Mouse (Mus musculus) right cerebral cortex, postnatal 10 days (tissue): ENCODE data around the gene Ptges3.

Source experiments
- DNase-seq, 2 experiments: peaks; one replicate each; pipeline ENCODE4 v3.0.0; 2021; ENCODE audit warnings: low spot score in 2 of 2

The Ptges3 gene

DNA sequence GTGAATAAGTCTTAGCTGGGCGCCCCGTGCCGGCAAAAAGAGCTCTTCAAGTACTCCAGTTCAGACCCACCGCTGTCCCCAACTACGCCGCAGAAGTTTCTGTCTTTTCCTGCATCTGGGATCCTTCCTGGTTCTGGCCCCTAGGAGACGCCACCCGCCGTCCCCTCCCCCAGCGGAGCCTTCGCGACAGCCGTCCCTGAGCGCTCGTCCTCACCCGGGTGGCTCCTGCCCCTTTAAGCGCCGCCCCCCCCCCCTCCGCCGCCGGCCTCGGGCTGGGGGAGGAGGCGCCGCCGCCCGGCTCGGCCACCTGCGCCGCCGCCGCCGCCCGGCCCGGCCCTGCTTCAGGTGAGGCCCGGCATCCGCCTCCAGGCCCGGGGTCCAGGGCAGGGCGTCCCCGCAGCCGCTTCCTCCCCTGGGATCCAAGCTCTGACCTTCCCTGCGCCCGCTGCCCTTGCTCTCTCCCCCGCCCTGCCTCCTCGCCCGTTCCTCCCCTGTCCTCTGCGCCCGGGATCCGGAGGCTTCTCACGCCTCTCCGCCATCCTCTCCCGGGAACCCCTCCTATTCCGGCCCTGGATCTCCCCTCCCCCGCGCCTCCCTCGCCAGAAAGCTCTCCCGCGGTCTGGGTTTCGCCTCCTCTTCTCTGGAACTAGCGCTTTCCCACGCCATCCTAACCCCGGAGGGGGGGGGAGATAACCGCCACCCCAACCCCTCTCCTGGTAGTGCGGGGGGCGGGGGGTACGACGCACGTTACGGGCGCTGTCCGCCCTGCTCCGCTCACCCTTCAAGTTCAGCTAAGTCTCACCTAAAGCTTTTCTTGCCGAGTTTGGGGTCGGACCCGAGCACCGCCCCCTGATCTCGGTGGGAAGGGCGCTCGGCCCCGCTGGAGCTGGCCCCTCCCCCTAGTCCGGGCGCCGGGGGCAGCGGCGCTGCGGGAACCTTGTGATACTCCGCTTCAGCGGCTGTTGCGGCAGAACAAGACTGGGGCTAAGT, 34.0 kb downstream of the Ptges3 start:
- peak; percentile 84 to 85 for DNase-seq

DNA sequence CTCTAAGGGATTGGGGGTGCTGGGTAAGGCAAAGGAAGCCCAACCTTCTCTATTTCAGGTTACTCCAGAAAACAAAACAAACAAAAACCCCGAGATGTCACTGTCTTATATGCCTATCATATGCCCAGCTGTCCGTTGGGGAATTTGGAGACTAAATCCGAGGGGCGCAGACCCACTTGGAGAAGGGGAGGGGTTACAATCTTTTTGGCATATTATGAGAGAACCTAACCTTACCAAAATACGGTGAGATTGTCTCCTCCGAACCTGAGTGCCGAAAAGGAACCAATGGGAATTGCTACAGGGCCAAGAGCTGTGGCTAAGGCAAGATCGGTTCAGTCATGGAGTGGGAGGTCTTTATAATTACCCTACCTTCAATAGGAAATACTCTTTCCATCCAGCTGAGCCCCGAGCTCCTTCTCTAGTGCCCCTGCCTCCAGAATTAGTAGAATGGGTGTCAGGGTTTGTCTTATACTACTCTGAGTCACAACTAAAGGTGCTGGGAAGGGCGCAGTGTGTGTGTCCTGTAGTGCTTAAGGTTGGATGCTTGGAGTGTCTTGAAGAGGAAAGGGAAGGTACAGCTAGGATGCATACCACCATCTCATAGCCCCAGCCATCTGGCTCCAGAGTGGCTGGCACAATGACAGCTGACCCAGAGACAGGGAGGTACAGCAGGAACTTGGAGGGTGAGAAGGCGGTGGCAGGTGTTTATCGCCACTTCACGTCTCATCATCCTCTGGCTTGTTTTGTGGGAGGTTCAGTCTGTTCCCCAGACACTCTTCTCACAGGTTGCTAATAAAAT, 34.9 kb downstream of the Ptges3 start:
- DNase-seq, result peak; percentile 35 to 47

- DNase-seq, result peak; percentile 77 to 79
Measured at GRCm38 (mm10) chr10:128094340-128094968, 35.7 kb downstream of the Ptges3 start.

GRCm38 (mm10) chr10:128095003-128095636, 36.4 kb downstream of the Ptges3 start:
- no peak for DNase-seq

DNA sequence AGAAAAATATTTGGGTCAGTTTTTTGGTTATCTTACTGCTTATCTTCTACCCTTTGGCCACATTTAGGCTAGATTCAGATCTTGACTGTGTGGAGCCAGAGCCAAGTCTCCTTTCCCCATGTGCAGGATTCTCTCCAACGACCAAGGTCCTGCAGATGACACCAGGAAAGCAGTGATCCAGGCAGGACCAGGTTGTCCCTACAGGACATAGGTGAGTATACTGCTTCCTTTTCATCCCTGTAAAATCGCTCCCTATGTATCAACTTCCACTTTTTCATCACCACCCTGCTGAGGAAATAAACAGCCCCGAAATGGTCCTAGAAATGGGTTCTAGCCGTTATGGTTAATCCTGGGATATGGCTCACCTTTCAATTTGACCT, 37.5 kb downstream of the Ptges3 start:
- no peak for DNase-seq

DNA sequence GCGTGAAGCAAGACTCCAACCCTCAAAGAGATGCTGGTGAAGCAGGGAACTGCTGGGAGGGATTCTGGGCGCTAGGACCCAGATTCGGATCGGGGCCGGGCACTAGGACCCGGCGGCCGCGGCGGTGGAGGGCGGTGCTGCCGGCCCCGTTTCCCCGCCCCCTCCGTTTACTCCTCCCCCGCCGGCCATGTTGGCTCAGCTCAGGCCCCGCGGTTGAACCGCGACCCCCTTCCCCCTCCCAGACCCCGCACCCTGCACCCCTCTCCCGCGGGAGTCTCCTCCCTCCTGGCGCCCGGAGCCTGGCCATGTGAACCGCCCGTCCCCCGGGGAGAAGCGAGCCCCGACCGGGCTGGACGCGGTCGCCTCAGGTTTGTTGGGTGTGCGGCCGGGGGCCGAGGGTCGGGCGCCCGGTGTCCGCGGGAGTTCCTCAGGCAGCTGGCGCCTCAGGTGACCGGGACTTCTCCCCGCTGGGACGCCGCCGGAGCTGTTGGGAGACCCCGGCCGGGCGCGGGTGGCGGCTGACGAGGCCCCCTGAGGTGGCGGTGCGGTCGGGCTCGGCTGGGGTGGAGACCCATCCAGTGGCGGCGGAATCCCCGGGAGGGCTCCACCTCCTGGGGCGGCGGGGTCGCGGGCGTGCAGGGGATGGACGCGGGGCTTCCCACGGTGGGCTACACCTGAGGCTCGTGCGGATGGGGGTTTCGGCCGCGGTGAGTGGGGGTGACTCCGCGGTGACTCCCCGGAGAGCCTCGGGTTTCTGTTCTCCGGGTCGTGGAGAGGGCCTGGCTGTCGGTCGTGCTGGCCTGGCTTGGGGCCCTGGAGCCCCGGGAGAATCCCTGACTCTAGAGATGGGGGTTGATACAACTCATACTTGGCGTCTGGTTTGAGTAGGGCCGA, 38.2 kb downstream of the Ptges3 start:
- DNase-seq, result peak; percentile 91

GRCm38 (mm10) chr10:128097587-128097971, 38.8 kb downstream of the Ptges3 start:
- peak; percentile 75 to 77 for DNase-seq

- DNase-seq, result no peak
Measured at GRCm38 (mm10) chr10:128110103-128110761, 51.5 kb downstream of the Ptges3 start.

- DNase-seq, result no peak
Measured at GRCm38 (mm10) chr10:128111227-128111626, 52.5 kb downstream of the Ptges3 start.

DNA sequence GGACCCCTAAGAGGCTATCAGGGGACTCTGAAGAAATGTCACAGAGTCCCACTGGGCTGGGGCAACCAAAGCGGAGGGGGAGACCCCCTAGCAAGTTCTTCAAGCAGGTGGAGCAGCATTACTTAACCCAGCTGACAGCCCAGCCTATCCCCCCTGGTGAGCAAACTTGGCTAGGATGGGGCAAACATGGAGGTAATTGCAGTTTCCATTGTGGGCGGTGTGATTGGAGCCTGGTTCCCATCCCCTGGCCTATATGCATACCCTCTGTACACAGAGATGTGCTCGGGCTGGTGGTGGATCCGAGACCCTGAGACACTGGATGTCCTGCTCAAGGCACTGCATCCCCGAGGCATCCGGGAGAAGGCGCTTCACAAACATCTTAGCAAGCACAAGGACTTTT, 65.1 kb downstream of the Ptges3 start:
- no peak for DNase-seq

- no peak for DNase-seq
Measured at GRCm38 (mm10) chr10:128124831-128125230, 66.1 kb downstream of the Ptges3 start.

- DNase-seq, result no peak
Measured at GRCm38 (mm10) chr10:128125951-128126350, 67.2 kb downstream of the Ptges3 start.
